Mouse (Mus musculus): Measurements from ENCODE around the gene Prr23a1.

The Prr23a1 gene

DNA sequence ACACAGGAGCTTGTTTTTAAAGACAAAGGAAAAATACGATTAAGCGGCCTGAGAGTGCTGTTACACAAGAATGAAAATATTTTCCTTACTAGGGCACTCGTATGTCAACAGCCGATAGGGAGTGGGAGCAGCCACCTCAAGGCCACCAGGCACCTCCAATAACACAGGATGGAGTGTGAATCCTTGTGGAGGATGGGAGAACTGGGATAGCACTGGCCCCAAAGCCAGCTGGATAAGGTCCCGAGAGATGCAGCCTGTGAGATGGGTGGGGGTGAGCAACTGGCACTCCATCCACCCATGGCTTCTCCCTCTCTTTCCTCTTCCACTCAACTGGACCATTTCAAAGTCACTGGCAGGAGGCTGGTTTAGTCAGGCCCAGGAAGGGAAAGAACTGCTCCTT, 23.3 kb upstream of the Prr23a1 start:
- no peaks in the 10 kb centered on the region; the same call in 1 of the 2 replicates for H3K27me3 ChIP-seq (ENCODE audit: insufficient read depth, low read length)
- H3K4me1 ChIP-seq (replicated peaks; ENCODE audit: low read depth, low read length): no peaks in the 10 kb centered on the region
- no peaks in the 10 kb centered on the region for H3K9me3 ChIP-seq (ENCODE audit: low read length)
- H3K36me3 ChIP-seq (ENCODE audit: insufficient read depth, low read length): no peaks in the 10 kb centered on the region
- TF ChIP-seq NANOG (IDR thresholded peaks at IDR 0.05; ENCODE audit: borderline replicate concordance, low read length) (no peak), CTCF (conservative IDR thresholded peaks at IDR 0.05; ENCODE audit: low read length) (no peak), POU5F1 (IDR thresholded peaks at IDR 0.05; ENCODE audit: borderline replicate concordance, low read length) (no peak)
- no peak overlapping the region for H3K4me3 ChIP-seq (replicated peaks; ENCODE audit: low read length)

DNA sequence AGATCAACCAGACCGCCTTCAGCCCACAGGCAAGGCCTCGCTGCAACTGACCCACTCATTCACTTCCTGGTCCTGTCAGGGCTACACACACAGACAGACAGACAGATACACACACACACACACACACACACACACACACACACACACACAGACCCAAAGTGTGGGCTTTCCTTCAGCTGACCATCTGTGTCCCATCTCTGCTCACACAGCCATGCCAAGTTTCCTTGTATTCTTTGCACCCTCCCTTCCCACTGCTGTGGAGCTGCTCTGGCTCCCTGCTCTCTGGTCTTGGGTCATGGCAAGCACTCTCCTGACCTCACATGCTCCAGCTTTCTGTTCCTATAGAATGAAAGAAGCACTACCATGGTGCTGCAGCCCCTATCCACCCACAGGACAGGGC, 22.8 kb upstream of the Prr23a1 start:
- no peaks in the 10 kb centered on the region for H3K9me3 ChIP-seq (ENCODE audit: low read length)
- no peak for TF ChIP-seq POU5F1 (IDR thresholded peaks at IDR 0.05; ENCODE audit: borderline replicate concordance, low read length)
- TF ChIP-seq CTCF (conservative IDR thresholded peaks at IDR 0.05; ENCODE audit: low read length): no peak
- TF ChIP-seq NANOG (IDR thresholded peaks at IDR 0.05; ENCODE audit: borderline replicate concordance, low read length): no peak
- no peaks in the 10 kb centered on the region for H3K4me1 ChIP-seq (replicated peaks; ENCODE audit: low read depth, low read length)
- no peaks in the 10 kb centered on the region; the same call in 1 of the 2 replicates for H3K27me3 ChIP-seq (ENCODE audit: insufficient read depth, low read length)
- H3K36me3 ChIP-seq (ENCODE audit: insufficient read depth, low read length): no peaks in the 10 kb centered on the region
- H3K4me3 ChIP-seq (replicated peaks; ENCODE audit: low read length): no peak overlapping the region

GRCm38 (mm10) chr9:98820461-98820860, 21.8 kb upstream of the Prr23a1 start:
- H3K27me3 ChIP-seq (ENCODE audit: insufficient read depth, low read length): no peaks in the 10 kb centered on the region; the same call in 1 of the 2 replicates
- H3K9me3 ChIP-seq (ENCODE audit: low read length): no peaks in the 10 kb centered on the region
- no peaks in the 10 kb centered on the region for H3K4me1 ChIP-seq (replicated peaks; ENCODE audit: low read depth, low read length)
- TF ChIP-seq NANOG (IDR thresholded peaks at IDR 0.05; ENCODE audit: borderline replicate concordance, low read length) (no peak), CTCF (conservative IDR thresholded peaks at IDR 0.05; ENCODE audit: low read length) (no peak), POU5F1 (IDR thresholded peaks at IDR 0.05; ENCODE audit: borderline replicate concordance, low read length) (no peak)
- H3K36me3 ChIP-seq (ENCODE audit: insufficient read depth, low read length): no peaks in the 10 kb centered on the region
- no peak overlapping the region for H3K4me3 ChIP-seq (replicated peaks; ENCODE audit: low read length)

GRCm38 (mm10) chr9:98821067-98821466, 21.2 kb upstream of the Prr23a1 start:
- H3K4me1 ChIP-seq (replicated peaks; ENCODE audit: low read depth, low read length): no peaks in the 10 kb centered on the region
- TF ChIP-seq CTCF (conservative IDR thresholded peaks at IDR 0.05; ENCODE audit: low read length) (no peak), NANOG (IDR thresholded peaks at IDR 0.05; ENCODE audit: borderline replicate concordance, low read length) (no peak), POU5F1 (IDR thresholded peaks at IDR 0.05; ENCODE audit: borderline replicate concordance, low read length) (no peak)
- no peaks in the 10 kb centered on the region for H3K36me3 ChIP-seq (ENCODE audit: insufficient read depth, low read length)
- no peaks in the 10 kb centered on the region for H3K9me3 ChIP-seq (ENCODE audit: low read length)
- no peaks in the 10 kb centered on the region; the same call in 1 of the 2 replicates for H3K27me3 ChIP-seq (ENCODE audit: insufficient read depth, low read length)
- H3K4me3 ChIP-seq (replicated peaks; ENCODE audit: low read length): no peak overlapping the region

DNA sequence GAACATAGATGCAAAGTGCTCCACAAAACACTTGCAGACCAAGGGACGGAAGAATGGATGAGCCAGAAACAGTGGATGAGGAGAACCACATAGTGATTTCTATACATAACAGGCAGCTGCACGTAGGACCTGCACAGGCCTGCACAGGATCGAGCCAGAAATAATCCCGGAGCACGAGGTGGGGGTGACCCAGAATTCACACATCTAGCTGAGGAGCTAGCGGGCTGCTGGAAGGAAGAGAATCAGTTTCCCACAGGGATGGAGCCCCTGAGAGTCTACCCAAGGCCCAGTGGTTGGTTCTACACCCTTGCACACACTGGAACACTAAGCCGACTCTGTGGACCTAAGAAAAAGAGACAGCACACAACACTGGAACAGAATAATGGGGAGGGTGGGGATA, 18.5 kb upstream of the Prr23a1 start:
- Histone ChIP-seq H3K4me3 (replicated peaks; ENCODE audit: low read length) (no peak overlapping the region), H3K4me1 (replicated peaks; ENCODE audit: low read depth, low read length) (no peaks in the 10 kb centered on the region), H3K27me3 (ENCODE audit: insufficient read depth, low read length) (no peaks in the 10 kb centered on the region; the same call in 1 of the 2 replicates), H3K9me3 (ENCODE audit: low read length) (no peaks in the 10 kb centered on the region), H3K36me3 (ENCODE audit: insufficient read depth, low read length) (no peaks in the 10 kb centered on the region)
- TF ChIP-seq NANOG (IDR thresholded peaks at IDR 0.05; ENCODE audit: borderline replicate concordance, low read length) (no peak), POU5F1 (IDR thresholded peaks at IDR 0.05; ENCODE audit: borderline replicate concordance, low read length) (no peak), CTCF (conservative IDR thresholded peaks at IDR 0.05; ENCODE audit: low read length) (no peak)

- no peaks in the 10 kb centered on the region; the same call in 1 of the 2 replicates for H3K27me3 ChIP-seq (ENCODE audit: insufficient read depth, low read length)
- H3K9me3 ChIP-seq (ENCODE audit: low read length): no peaks in the 10 kb centered on the region
- H3K4me3 ChIP-seq (replicated peaks; ENCODE audit: low read length): no peak overlapping the region
- no peaks in the 10 kb centered on the region for H3K36me3 ChIP-seq (ENCODE audit: insufficient read depth, low read length)
- H3K4me1 ChIP-seq (replicated peaks; ENCODE audit: low read depth, low read length): no peaks in the 10 kb centered on the region
- TF ChIP-seq NANOG (IDR thresholded peaks at IDR 0.05; ENCODE audit: borderline replicate concordance, low read length): no peak
These were observed 12.8 kb upstream of the Prr23a1 start for GRCm38 (mm10) chr9:98829508-98829907.

- Histone ChIP-seq H3K27me3 (ENCODE audit: insufficient read depth, low read length) (peaks cover 12% of the 10 kb centered on the region), H3K36me3 (ENCODE audit: insufficient read depth, low read length) (no peaks in the 10 kb centered on the region), H3K9me3 (ENCODE audit: low read length) (no peaks in the 10 kb centered on the region), H3K4me1 (replicated peaks; ENCODE audit: low read depth, low read length) (0 out of 2 replicates have a peak, but pooled peaks cover under 1% of the 10 kb centered on the region), H3K4me3 (replicated peaks; ENCODE audit: low read length) (no peak overlapping the region)
- no peak for TF ChIP-seq NANOG (IDR thresholded peaks at IDR 0.05; ENCODE audit: borderline replicate concordance, low read length)
- TF ChIP-seq POU5F1 (IDR thresholded peaks at IDR 0.05; ENCODE audit: borderline replicate concordance, low read length): no peak
- TF ChIP-seq CTCF (conservative IDR thresholded peaks at IDR 0.05; ENCODE audit: low read length): no peak
These were observed 4.7 kb upstream of the Prr23a1 start for GRCm38 (mm10) chr9:98837537-98838074.

DNA sequence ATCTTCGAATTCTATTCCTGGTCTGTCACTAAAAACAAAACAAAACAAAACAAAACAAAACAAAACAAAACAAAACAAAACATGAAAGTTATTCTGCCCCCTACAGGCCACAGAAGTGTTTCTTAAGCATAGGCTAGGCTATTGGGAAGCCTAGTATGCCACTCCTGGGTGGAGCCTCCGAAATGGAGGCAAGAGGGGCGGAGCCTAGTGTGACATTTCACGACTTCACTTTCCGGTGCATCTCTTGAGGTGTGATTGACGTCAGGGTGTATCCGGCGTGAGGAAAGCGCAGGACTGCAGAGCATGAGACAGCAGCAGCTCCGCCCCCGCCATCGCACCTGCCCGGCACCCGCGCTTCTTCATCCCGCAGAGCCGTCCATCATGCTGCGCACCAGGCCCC, 13.9 kb downstream of the Prr23a1 start, which contains the start of gene Prr23a2:
Prr23a2 (plus strand) TSS at position 285 of the 400 bp plus-strand sequence.
- H3K36me3 ChIP-seq (ENCODE audit: insufficient read depth, low read length): no peaks in the 10 kb centered on the region
- no peaks in the 10 kb centered on the region for H3K4me1 ChIP-seq (replicated peaks; ENCODE audit: low read depth, low read length)
- H3K4me3 ChIP-seq (replicated peaks; ENCODE audit: low read length): peak within 1 kb of the TSS; percentile 74
- H3K27me3 ChIP-seq (ENCODE audit: insufficient read depth, low read length): peaks cover 22% of the 10 kb centered on the region
- TF ChIP-seq NANOG (IDR thresholded peaks at IDR 0.05; ENCODE audit: borderline replicate concordance, low read length) (no peak), POU5F1 (IDR thresholded peaks at IDR 0.05; ENCODE audit: borderline replicate concordance, low read length) (no peak), CTCF (conservative IDR thresholded peaks at IDR 0.05; ENCODE audit: low read length) (peak; percentile 46)
- H3K9me3 ChIP-seq (ENCODE audit: low read length): no peaks in the 10 kb centered on the region

DNA sequence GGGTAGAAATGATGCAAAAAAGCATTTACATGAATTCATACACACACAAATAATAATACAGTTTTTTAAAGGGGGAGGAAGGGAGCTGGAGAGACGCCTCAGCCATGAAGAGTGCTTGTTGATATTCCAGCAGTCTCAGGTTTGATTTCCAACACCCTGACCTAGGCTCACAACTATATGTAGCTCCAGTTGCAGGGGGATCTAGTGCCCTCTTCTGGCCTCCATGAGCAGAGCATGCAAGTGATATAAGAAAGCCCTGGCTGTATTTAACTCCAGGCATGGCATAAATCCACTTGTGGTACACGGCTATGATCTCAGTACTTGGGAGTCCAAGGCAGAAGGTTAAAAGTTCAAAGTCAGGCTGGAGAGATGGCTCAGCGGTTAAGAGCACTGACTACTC, 21.2 kb downstream of the Prr23a1 start:
- H3K4me3 ChIP-seq (replicated peaks; ENCODE audit: low read length): no peak overlapping the region
- 0 out of 2 replicates have a peak, but pooled peaks cover 6% of the 10 kb centered on the region for H3K36me3 ChIP-seq (ENCODE audit: insufficient read depth, low read length)
- H3K27me3 ChIP-seq (ENCODE audit: insufficient read depth, low read length): peaks cover 17% of the 10 kb centered on the region
- TF ChIP-seq CTCF (conservative IDR thresholded peaks at IDR 0.05; ENCODE audit: low read length) (peak; percentile 71), POU5F1 (IDR thresholded peaks at IDR 0.05; ENCODE audit: borderline replicate concordance, low read length) (no peak)
- no peaks in the 10 kb centered on the region for H3K9me3 ChIP-seq (ENCODE audit: low read length)
- H3K4me1 ChIP-seq (replicated peaks; ENCODE audit: low read depth, low read length): peaks cover 16% of the 10 kb centered on the region
